Mouse (Mus musculus): Measurements from ENCODE around the gene Trp73. TPM values are rescaled to one million over a fixed set of nuclear protein-coding genes. Genes with fewer than 3 reads are reported as not detected.

Trp73 gene
- polyA plus RNA-seq, 1 experiment from 2014 or later, result 0.26 TPM

DNA sequence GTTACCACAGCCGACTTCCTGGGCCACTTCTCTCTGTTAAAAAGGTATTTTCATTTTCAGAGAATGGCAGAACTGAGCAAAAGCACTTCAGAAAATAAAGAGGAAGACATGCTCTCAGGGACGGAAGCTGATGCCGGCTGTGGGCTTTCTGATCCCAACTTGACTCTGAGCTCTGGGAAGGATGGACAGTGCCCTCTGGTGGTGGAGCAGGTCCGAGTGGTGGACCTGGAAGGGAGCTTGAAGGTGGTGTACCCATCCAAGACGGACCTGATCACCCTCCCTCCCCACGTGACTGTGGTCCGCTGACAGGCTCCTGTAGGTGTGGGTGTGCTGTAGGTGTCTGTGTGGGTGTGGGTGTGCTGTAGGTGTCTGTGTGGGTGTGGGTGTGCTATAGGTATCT lies 120.4 kb downstream of the Trp73 start:
- whole genome bisulfite sequencing, result 70% methylated on average over 7 of the region's 7 CpGs
- Histone ChIP-seq H3K4me3 (no peak overlapping the region), H3K9me3 (replicated peaks) (no peaks in the 10 kb centered on the region), H3K27ac (no peak overlapping the region), H3K4me2 (no peak overlapping the region), H3K9ac (no peak overlapping the region), H3K27me3 (0 out of 2 replicates have a peak, but pooled peaks cover 2% of the 10 kb centered on the region), H3K36me3 (peaks cover 59% of the 10 kb centered on the region), H3K4me1 (replicated peaks) (peaks cover 28% of the 10 kb centered on the region)
- ATAC-seq (replicated peaks; ENCODE audit: insufficient number of reproducible peaks, insufficient read depth, low FRiP score, low read depth), result no peak

DNA sequence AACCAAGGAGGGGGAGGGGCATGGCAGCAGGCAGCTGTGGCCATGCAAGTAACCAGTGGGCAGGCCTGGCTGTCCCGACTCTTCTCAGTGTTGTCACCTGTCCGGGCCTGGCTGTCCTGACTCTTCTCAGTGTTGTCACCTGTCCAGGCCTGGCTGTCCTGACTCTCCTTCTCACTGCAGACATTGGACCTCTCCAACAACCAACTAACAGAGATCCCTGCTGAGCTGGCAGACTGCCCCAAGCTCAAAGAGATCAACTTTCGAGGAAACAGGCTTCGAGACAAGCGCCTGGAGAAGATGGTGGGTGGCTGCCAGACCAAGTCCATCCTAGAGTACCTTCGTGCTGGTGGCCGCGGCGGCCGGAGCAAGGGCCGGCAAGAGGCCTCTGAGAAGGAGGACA lies 124.5 kb downstream of the Trp73 start:
- Histone ChIP-seq H3K36me3 (peaks cover 47% of the 10 kb centered on the region), H3K27ac (no peak overlapping the region), H3K4me1 (replicated peaks) (peaks cover 25% of the 10 kb centered on the region), H3K9me3 (replicated peaks) (no peaks in the 10 kb centered on the region), H3K27me3 (no peaks in the 10 kb centered on the region), H3K4me2 (no peak overlapping the region), H3K4me3 (no peak overlapping the region), H3K9ac (no peak overlapping the region)
- 87% methylated on average over 11 of the region's 11 CpGs for WGBS
- no peak for ATAC-seq (replicated peaks; ENCODE audit: insufficient number of reproducible peaks, insufficient read depth, low FRiP score, low read depth)

DNA sequence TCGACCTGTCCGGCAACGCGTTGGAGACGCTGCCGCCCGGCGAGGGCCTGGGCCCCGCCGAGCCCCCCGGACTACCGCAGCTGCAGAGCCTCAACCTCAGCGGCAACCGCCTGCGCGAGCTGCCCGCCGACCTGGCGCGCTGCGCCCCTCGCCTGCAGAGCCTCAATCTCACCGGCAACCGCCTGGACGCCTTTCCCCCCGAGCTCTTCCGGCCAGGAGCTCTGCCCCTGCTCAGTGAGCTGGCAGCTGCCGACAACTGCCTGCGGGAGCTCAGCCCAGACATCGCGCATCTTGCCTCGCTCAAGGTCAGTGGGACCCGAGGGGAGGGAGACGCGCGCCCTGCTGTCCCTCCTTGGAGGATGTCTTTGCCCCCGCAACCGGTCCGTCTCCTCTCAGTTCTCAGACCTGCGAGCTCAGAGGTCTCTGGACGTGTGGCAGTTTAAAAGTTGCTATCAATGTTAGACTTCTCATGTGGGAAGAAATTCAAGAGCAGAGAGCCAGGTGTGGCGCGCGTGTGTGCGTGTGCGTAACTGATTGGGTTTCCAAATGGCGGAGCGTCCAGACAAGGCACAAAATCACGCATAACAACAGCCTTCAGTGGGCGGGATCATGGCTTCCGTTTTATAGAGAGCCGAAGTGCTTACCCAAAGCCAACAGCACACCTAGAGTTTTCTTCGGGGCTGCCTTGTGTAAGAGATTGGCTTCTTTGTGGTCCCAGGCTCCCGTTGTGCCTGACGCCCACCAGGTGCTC lies 127.7 kb downstream of the Trp73 start:
- H3K4me2 ChIP-seq, result peak overlapping the region; percentile 96
- peak overlapping the region; percentile 87 for H3K9ac ChIP-seq
- under 1% methylated on average over 50 of the region's 55 CpGs for WGBS
- H3K9me3 ChIP-seq (replicated peaks), result no peaks in the 10 kb centered on the region
- H3K27me3 ChIP-seq, result no peaks in the 10 kb centered on the region
- peaks cover 18% of the 10 kb centered on the region for H3K36me3 ChIP-seq
- H3K4me3 ChIP-seq, result peak overlapping the region; percentile 76
- H3K27ac ChIP-seq, result peak overlapping the region; percentile 57
- H3K4me1 ChIP-seq (replicated peaks), result peaks cover 25% of the 10 kb centered on the region
- ATAC-seq (replicated peaks; ENCODE audit: insufficient number of reproducible peaks, insufficient read depth, low FRiP score, low read depth), result no peak

DNA sequence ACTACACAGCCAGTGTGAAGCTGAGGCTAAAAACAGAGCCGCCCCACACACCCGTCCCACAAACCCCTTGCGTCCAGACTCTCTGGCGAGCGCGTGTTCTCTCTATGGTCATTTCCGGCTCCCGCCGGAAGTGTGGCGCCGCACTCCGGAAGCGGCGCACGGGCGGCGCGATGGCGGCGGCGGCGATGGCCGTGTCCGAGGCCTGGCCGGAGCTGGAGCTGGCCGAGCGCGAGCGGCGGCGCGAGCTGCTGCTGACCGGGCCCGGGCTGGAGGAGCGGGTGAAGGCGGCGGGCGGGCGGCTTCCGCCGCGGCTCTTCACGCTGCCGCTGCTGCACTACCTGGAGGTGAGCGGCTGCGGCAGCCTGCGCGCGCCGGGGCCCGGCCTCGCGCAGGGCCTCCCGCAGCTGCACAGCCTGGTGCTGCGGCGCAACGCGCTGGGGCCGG lies 128.3 kb downstream of the Trp73 start, which contains the start of gene Lrrc47:
TSS of gene Lrrc47 (plus strand) at position 86 of the 444 bp plus-strand sequence.
- Histone ChIP-seq H3K36me3 (peaks cover 14% of the 10 kb centered on the region), H3K4me2 (peak within 1 kb of the TSS; percentile 96), H3K9ac (peak within 1 kb of the TSS; percentile 87), H3K27me3 (no peaks in the 10 kb centered on the region), H3K4me3 (peak within 1 kb of the TSS; percentile 76), H3K27ac (peak within 1 kb of the TSS; percentile 57), H3K4me1 (replicated peaks) (peaks cover 25% of the 10 kb centered on the region), H3K9me3 (replicated peaks) (no peaks in the 10 kb centered on the region)
- under 1% methylated on average over 54 of the region's 59 CpGs for WGBS
- ATAC-seq (replicated peaks; ENCODE audit: insufficient number of reproducible peaks, insufficient read depth, low FRiP score, low read depth), result peak; percentile 94

DNA sequence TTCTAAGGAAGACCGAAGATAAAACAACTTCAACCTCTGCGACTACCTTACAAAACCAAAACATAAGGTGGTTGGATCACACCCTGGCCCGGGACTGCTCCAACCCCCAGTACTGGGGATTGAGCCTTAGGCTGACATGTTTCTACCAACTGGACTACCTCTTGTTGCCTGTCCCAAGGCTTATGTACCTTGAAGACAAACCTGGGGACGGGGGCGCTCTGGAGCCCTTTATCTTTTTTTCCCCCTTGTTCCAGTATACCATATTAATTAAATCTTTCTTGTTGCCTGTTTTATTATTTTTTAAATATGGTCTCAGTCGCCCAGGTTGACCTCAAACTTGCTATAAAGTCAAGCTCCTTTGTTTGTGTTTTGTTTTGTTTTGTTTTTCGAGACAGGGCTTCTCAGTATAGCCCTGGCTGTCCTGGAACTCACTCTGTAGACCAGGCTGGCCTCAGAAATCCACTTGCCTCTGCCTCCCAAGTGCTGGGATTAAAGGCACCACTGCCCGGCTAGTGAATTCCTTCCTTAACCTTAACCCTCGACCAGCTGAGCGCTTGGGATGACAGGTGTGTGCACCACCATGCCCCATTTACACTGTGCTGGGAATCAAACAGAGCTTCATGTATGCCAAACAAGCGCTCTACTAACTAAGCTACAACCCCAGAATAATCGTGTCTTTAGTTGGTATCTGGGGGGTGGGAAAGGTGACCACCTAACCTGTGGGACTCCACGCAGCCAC lies 128.9 kb downstream of the Trp73 start:
- Histone ChIP-seq H3K27me3 (no peaks in the 10 kb centered on the region), H3K27ac (peak overlapping the region; percentile 57; the same call in 1 of the 2 replicates)
- no peak for ATAC-seq (replicated peaks; ENCODE audit: insufficient number of reproducible peaks, insufficient read depth, low FRiP score, low read depth)

DNA sequence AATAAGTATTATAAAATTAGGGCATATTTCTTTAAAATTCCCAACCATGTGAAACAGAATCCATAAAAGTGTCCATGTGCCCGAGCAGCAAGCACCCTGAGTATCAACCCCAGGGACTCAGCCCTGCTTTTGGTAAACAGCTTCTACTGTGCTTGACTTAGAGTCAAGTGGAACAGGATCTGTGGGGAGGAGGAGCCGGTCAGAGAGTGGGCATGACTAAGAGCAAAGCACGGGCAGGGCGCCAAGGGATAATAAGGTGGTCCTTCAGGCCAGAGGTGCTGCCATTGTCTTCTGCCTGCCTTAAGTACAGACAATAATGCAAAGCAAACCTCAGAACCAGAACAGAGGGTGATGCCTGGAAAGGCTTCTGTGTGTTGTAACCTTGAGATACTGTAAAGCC lies 132.2 kb downstream of the Trp73 start:
- H3K9me3 ChIP-seq (replicated peaks), result no peaks in the 10 kb centered on the region
- H3K9ac ChIP-seq, result no peak overlapping the region
- no peaks in the 10 kb centered on the region for H3K27me3 ChIP-seq
- no peak overlapping the region for H3K4me2 ChIP-seq
- WGBS, result 60% methylated on average over 4 of the region's 4 CpGs
- no peak overlapping the region for H3K4me3 ChIP-seq
- H3K36me3 ChIP-seq, result peaks cover 21% of the 10 kb centered on the region; the same call in 1 of the 2 replicates
- ATAC-seq (replicated peaks; ENCODE audit: insufficient number of reproducible peaks, insufficient read depth, low FRiP score, low read depth), result no peak
- H3K4me1 ChIP-seq (replicated peaks), result peaks cover 11% of the 10 kb centered on the region
- H3K27ac ChIP-seq, result no peak overlapping the region

More for the DNA sequence above, 128.9 kb downstream of the Trp73 start:
- H3K4me3 ChIP-seq, result peak overlapping the region; percentile 76
- WGBS, result 29% methylated on average over 13 of the region's 13 CpGs
- H3K9ac ChIP-seq, result peak overlapping the region; percentile 87
- H3K4me2 ChIP-seq, result peak overlapping the region; percentile 96
- no peaks in the 10 kb centered on the region for H3K9me3 ChIP-seq (replicated peaks)
- H3K4me1 ChIP-seq (replicated peaks), result peaks cover 25% of the 10 kb centered on the region
- H3K36me3 ChIP-seq, result peaks cover 14% of the 10 kb centered on the region; the same call in 1 of the 2 replicates

DNA sequence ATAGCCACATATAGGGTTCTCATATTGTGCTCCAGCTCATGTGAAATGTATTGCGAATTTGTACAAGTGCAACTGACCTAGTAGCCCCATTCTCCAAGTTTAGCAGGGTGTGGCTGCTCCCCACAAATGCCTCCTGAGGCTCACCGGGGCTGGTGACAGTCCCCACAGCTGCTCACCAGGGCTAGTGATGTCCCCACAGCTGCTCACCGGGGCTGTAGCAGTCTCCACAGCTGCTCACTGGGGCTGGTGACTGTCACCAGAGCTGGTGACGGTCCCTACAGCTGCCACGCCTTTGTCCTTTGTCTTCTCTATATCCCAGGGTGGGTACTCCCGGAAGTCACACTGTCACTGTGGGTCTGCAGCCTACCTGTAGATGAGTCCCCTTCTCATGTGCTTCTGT lies 133.7 kb downstream of the Trp73 start:
- Histone ChIP-seq H3K27ac (no peak overlapping the region), H3K4me3 (no peak overlapping the region), H3K9me3 (replicated peaks) (no peaks in the 10 kb centered on the region), H3K9ac (no peak overlapping the region), H3K4me2 (no peak overlapping the region), H3K27me3 (no peaks in the 10 kb centered on the region), H3K36me3 (peaks cover 21% of the 10 kb centered on the region; the same call in 1 of the 2 replicates), H3K4me1 (replicated peaks) (0 out of 2 replicates have a peak, but pooled peaks cover 5% of the 10 kb centered on the region)
- WGBS, result 89% methylated on average over 6 of the region's 6 CpGs
- ATAC-seq (replicated peaks; ENCODE audit: insufficient number of reproducible peaks, insufficient read depth, low FRiP score, low read depth), result no peak

Other genes starting within 250 kb of the Trp73 start
- 42.7 and 46.8 TPM in 2 replicates for gene A430005L14Rik, start 183.0 kb downstream of the Trp73 start, polyA plus RNA-seq (2015; fragmentation: Nextera tagmentation; extraction: Ambion mirVana)
- gene Dffb, start 165.1 kb downstream of the Trp73 start, polyA plus RNA-seq (2015; fragmentation: Nextera tagmentation; extraction: Ambion mirVana), result 5.5 and 8.5 TPM in 2 replicates
- 11.6 and 16.2 TPM in 2 replicates for gene Cep104, start 165.0 kb downstream of the Trp73 start, polyA plus RNA-seq (2015; fragmentation: Nextera tagmentation; extraction: Ambion mirVana)
- gene Lrrc47, start 128.5 kb downstream of the Trp73 start, polyA plus RNA-seq (2015; fragmentation: Nextera tagmentation; extraction: Ambion mirVana), result 13.4 and 20.9 TPM in 2 replicates
- gene Smim1, start 114.0 kb downstream of the Trp73 start, polyA plus RNA-seq (2015; fragmentation: Nextera tagmentation; extraction: Ambion mirVana), result 41.4 and 52.6 TPM in 2 replicates
- not detected in 2 replicates for gene Ccdc27, start 97.5 kb downstream of the Trp73 start, polyA plus RNA-seq (2015; fragmentation: Nextera tagmentation; extraction: Ambion mirVana)
- gene Wrap73, start 2.2 kb upstream of the Trp73 start, polyA plus RNA-seq (2015; fragmentation: Nextera tagmentation; extraction: Ambion mirVana), result 19.5 and 25.7 TPM in 2 replicates
- gene Tprgl, start 20.5 kb upstream of the Trp73 start, polyA plus RNA-seq (2015; fragmentation: Nextera tagmentation; extraction: Ambion mirVana), result 116 and 145 TPM in 2 replicates
- gene Megf6, start 30.5 kb upstream of the Trp73 start, polyA plus RNA-seq (2015; fragmentation: Nextera tagmentation; extraction: Ambion mirVana), result 31.5 and 47.7 TPM in 2 replicates
- 1.8 and 5.7 TPM in 2 replicates for gene Arhgef16, start 161.5 kb upstream of the Trp73 start, polyA plus RNA-seq (2015; fragmentation: Nextera tagmentation; extraction: Ambion mirVana)
- not detected in 2 replicates for gene B230104I21Rik, start 195.9 kb upstream of the Trp73 start, polyA plus RNA-seq (2015; fragmentation: Nextera tagmentation; extraction: Ambion mirVana)

Data from heart, embryonic 15.5 days (tissue).